Mouse (Mus musculus) lung, postnatal 10 days (tissue): ENCODE results near the gene Gm42878.
A peak's percentile ranks its signal among the peaks of the same experiment; 100 is the strongest.
"Not testable (repeated sequence)": the region's sequence is repeated elsewhere in the genome, so short reads cannot be mapped to it uniquely, and the experiment has no call there.

Experiments
- DNase-seq: peaks from one replicate; pipeline ENCODE4 v3.0.0; 2021

Gene Gm42878

DNA sequence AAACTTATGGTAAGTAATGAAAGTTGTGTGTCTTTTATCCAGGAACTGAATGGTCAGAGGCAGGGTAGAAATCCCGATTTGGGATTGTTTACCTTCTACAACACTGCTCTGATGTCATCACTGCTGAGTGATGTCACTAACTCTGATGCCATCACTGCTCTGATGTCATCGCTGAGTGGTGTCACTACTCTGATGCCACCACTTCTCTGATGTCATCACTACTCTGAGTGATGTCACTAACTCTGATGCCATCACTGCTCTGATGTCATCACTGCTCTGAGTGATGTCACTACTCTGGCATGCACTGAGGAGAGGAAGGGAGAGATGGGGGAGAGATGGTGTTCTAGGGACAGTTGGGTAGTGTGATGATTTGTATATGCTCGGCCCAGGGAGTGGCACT is 17.2 kb upstream of the Gm42878 start:
- no peak for DNase-seq

- no peak for DNase-seq
Observed at GRCm38 (mm10) chr5:121549196-121549595, 3.9 kb upstream of the Gm42878 start.

DNA sequence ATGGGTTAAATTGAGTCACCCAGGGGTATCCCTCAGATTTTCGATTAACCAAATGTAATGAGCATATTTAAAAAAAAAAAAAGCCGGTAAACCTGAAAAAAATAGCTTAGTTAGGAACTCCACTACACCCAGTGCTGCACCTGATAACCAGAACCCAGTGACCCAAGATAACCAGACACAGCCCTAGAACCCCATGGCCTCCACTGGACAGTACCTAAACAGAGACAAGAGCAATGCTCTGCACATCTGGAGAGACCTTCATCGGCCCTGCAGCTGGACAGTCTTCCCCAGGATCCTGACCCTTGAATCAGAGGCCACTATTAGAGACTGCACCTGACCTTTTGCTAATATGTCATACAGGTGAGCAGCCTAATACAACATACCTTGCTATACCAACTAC is 1.8 kb upstream of the Gm42878 start:
- DNase-seq = no peak

- peak; percentile 79 for DNase-seq
Observed at GRCm38 (mm10) chr5:121546530-121546895, 1.2 kb upstream of the Gm42878 start.

DNA sequence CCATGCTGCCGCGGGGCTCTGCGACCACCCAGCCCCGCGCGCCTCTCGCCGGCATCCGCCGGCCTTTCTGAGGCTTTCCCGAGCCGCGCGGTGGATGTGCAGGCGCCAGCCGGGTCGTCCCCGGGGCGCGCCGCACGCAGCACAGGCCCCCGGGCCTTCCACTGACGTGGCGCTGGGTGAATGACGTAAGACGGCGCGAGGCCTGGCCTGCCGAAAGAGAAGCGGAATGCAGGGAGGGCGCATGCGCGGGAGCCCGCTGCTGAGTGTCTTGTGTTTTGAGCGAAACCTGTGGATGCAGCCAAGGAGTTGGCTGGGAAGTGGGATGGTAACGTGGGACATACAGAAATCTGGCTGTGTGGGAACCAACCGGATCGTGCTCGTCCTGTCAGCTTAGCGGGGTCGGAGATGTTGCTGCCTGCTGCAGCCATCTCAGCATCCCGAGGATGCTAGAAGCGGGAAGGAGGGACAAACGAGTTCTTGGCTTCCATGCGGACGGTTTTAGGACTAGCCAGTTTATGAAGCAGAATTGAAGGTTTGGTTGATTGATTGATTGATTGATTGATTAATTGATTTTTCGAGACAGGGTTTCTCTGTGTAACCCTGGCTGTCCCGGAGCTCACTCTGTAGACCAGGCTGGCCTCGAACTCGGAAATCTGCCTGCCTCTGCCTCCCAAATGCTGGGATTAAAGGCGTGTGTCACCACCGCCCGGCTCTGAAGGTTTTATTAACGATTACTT is 679 bp upstream of the Gm42878 start, which contains the start of gene Mapkapk5:
TSS of gene Mapkapk5 (minus strand) at position 113 of the 737 bp plus-strand sequence.
- peak; percentile 97 for DNase-seq

DNA sequence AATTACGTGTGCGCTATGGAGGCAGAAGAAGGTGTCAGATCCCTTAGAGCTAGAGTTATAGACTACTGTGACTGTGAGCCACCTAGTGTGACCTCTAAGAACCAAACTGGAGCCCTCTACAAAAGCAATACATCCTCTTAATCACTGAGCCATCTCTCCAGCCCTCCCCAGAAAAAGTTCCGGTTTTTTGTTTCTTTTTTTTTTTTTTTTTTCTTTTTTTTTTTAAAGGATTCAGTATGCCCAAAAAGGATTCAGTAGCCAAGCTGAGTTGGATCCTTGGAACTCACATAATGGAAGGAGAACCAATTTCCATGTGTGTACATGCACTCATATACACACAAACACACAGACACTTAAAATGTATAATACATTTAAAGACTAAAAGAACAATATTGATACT is 1.9 kb downstream of the Gm42878 start:
- no peak for DNase-seq

DNA sequence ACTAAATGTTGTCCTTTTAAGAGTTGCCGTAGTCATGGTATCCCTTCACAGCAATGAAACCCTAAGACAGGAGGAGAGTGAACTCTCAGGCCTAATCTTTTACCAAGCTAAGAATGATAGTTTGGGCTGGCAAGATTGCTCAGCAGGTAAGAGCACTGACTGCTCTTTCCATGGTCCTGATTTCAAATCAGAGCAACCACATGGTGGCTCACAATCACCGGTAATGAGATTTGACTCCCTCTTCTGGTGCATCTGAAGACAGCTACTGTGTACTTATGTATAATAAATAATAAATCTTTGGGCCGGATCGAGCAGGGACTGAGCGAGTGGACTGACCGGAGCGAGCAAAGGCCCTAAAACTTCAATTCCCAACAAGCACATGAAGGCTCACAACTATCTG is 4.0 kb downstream of the Gm42878 start:
- DNase-seq = no peak

- no peak for DNase-seq
Observed at GRCm38 (mm10) chr5:121540066-121540465, 5.2 kb downstream of the Gm42878 start.

DNA sequence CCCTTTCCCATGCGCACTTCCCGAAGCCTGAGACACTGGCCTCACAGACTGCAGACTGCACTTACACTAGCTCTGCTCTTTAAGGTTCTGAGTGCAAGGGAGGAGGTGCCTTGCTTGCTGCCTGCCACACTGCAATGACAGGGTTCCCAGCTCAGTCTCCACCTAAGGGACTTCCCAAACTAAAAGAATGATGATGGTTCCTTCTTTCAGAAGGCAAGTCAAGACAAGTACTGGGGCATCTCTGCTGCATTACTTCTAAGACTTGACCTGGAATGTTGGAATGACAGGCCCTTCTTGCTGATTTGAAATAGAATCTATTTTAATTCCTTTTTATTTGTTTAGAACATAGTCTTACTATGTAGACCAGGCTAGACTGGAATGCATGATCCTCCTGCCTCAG is 7.7 kb downstream of the Gm42878 start:
- no peak for DNase-seq

- no peak for DNase-seq
Observed at GRCm38 (mm10) chr5:121536921-121537555, 8.2 kb downstream of the Gm42878 start.

DNA sequence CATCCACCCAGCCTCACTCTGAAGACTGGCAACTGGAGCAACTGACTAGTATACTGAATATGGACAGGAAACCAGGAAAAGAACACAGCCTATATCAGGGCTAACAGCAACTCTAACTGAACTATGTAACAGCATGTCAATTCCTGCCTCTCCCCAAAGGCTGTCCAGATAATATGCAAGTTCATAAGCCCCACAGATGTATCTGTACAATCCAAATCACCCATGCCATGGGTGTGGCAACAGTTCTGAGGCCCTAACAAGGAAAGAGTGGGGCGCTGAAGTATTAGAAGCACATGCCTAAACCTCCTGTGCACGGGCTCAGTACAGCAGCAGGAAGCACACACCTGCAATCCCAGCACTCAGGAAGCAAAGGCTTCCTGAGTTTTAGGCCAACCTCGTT is 10.2 kb downstream of the Gm42878 start:
- DNase-seq = no peak

GRCm38 (mm10) chr5:121534521-121534920 is 10.8 kb downstream of the Gm42878 start:
- peak; percentile 29 for DNase-seq

GRCm38 (mm10) chr5:121526961-121527360 is 18.3 kb downstream of the Gm42878 start:
- peak; percentile 32 for DNase-seq

GRCm38 (mm10) chr5:121526526-121526925 is 18.8 kb downstream of the Gm42878 start:
- DNase-seq = no peak

GRCm38 (mm10) chr5:121525774-121526450 is 19.4 kb downstream of the Gm42878 start:
- peak; percentile 69 for DNase-seq

DNA sequence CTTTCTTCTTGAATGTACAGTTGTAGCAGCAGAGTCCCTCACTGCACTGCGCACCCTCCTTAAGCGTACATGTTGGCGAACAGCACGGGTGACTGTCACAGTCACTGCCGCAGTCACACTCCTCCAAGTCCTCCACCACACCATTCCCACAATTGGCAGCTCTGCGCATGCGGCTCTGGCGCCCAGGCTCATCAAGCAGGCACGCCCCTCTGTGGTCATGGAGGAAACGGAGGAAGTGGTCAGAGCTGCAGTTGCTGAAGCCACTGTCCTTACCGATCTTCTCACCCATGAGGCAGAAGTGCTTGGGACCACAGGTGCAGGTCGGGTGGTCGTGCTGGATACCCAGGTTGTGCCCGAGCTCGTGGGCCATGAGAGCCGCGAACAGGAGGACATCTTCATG is 25.5 kb downstream of the Gm42878 start:
- DNase-seq = not testable (repeated sequence)

- no peak for DNase-seq
Observed at GRCm38 (mm10) chr5:121518983-121519382, 26.3 kb downstream of the Gm42878 start.

DNA sequence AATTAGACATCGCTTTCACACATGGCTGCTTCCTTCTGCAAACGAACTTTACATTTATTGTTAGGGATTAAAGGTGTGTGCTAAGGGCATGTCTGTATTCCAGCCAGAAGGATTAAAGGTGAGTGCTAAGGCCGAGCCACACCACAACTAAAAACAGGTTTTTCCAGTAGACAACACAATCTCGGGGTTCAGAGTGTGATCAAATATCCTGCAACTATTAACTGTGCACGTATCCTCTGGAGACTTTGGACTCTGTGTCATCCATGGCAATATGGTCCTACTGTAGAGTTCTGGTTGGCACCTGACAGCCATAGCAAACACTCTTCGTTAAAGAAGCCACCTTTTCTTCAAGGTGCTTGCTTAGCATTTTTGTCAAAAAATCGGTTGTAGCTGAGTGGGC is 35.3 kb downstream of the Gm42878 start:
- no peak for DNase-seq

DNA sequence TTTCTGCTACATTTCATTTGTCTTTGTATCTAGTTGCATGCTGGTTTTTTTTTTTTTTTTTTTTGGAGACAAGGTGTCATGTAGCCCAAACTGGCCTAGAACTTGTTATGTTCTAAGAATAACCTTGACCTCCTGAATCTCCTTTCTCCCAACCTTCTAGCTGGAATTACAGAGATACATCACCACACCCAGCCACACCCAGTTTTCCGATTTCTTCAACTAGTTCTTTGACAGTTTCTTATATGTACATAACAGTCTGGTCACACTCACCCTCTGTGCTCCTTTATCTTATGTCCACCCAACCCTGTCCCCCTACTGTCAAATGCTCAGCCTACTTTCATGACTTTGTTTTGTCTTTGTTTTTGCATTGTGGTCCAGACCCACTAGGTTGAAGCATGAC is 38.4 kb downstream of the Gm42878 start:
- no peak for DNase-seq

- DNase-seq = no peak
Observed at GRCm38 (mm10) chr5:121503231-121503630, 42.1 kb downstream of the Gm42878 start, which contains the start of gene Adam1b. Adam1b (minus strand) TSS chr5:121503435.

- not testable (repeated sequence) for DNase-seq
Observed at GRCm38 (mm10) chr5:121501424-121501996, 43.8 kb downstream of the Gm42878 start.

DNA sequence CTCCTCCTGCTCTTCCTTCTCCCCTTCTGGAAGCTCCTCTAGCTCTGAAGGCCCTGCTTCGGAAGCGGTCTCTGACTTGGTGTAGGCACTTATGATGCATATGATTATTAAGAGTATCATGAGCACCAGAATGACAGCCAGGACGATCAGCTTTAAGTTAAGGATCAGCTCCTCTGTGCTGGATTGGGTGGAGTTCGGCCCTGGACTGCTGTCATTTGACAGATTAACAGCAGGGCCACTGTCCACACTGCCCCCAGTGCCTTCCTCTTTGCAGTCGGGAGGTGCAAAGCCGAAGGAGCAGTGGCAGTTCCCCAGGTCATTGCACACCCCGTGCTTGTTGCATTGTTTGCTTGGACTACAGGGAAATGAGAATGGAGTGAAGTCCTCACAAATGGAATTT is 44.6 kb downstream of the Gm42878 start:
- no peak for DNase-seq

- no peak for DNase-seq
Observed at GRCm38 (mm10) chr5:121493305-121493704, 52.0 kb downstream of the Gm42878 start.

DNA sequence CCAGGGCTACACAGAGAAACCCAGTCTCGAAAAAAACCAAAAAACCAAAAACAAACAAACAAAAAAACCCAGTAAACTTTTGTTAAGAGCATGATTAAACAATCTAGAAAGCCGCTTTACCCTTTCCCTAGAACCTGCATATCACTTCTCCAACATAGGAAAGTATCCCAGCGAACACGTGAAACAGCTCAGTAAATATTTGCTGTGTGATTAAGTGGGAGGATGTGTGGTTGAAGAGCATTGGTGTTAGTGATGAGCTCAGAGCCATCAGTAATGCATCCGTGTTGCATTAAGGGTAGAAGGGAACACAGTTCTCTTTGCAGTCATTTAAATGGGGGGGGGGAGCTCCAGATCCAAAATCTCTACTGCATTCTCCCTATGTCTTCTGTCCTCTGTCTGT is 60.5 kb downstream of the Gm42878 start:
- DNase-seq = no peak
